Mouse (Mus musculus) liver (tissue): ENCODE measurements around the gene Slc38a10.
A peak's percentile ranks its signal among the peaks of the same experiment; 100 is the strongest.

Experiments
- DNase-seq: peaks from one replicate; pipeline ENCODE4 v3.0.0-alpha.2; 2020; ENCODE audit warnings: mixed read lengths

Slc38a10 gene

DNA sequence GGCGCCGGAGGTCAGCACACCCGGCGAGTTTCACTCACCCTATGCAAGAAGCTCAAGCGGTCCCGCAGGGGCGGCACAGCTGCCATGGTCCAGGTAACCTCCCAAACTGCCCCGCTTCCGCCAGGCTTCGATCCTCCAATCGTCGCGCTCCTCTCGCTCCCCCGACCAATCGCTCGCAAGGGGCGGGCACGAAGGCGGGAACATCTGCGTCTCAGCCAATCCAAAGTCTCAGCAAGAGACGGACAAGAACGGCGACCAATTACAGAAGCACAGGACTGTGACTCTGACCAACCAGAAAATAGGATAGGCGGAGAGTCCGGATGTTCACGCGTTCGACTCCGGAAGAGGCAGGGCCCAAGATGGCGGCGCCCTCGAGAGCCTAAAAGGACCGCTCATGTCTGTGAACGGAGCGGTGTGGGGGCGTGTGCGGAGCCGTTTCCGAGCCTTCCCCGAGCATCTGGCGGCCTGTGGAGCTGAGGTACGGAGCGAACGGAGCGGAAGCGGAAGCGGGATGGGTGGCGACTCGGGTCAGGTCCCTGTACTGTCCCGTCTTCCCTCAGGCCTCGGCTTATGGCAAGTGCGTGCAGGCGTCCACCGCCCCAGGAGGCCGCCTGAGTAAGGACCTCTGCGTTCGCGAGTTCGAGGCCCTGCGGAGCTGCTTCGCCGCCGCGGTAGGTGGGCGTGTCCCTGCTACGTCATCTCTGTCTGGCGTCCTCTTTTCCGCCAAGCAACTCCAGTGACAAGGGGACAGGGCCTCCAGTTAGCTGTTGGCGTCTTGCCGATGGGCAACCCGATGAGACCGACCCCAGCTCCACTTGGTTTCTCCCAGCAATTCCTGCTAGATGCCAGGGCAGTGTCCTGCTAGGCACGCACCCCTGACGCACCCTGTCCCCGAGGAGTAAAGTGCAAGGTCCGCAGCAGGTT, 52.3 kb downstream of the Slc38a10 start, which contains the start of the genes Tepsin and Ndufaf8:
Tepsin (minus strand) TSS at position 144 of the 924 bp plus-strand sequence.
Ndufaf8 (plus strand) TSS at position 341 of the 924 bp plus-strand sequence.
- peak; percentile 97 for DNase-seq

DNA sequence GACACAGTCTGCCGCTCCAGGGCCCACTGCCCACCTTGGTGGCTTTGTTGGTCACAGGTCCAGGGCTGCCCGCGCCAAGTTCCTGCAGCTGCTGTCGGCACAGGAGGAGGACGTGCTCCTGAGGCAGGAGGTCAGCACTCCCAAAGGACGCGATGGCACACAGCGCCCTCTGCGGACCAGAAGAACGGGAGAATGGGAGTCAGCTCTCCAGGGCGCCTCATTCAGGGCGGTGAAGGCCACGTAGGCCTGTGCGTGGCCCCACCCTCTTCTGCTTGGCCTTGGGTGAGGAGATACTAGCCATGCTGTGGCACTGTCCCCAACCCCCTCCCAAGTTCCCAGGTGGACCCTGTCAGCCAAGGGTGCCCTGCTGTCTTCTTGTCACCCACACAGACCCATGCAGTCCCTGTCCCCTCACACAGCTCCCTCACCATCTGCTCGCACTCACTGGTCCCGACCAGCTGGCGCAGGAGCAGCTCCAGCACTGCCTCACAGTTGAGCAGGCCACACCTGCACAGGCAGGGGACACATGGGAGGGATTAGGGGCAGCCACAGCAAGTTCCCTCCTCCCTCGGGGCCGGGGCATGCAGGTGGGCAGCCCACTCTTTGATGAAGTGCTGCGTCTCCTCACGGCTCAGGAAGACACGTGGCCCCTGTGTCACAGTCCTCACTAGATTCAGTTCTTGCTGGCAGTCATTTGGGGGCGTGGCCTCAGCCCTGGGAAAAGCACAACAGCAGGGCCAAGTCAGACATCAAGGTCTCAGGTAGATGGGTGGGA, 58.1 kb downstream of the Slc38a10 start:
- DNase-seq, result no peak

DNA sequence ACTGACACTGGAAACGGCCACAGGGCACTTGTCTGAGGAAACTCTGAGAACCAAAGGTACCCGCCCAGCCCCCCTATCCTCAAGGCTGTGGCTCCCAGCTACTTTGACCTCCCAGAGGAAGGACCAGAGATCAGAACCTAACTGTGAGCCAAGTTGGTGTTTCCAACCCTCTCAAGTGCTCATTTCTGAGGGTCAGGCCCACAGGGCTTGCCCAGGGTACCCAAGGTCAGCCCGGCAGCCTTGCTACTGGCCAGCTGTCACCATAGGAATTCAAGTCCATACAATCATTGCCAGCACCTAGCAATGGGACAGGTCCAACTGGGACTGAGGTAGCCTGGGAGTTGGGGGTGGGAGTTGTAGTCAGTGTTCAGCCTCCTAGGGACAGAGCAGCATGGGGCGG, 60.5 kb downstream of the Slc38a10 start:
- DNase-seq, result no peak

DNA sequence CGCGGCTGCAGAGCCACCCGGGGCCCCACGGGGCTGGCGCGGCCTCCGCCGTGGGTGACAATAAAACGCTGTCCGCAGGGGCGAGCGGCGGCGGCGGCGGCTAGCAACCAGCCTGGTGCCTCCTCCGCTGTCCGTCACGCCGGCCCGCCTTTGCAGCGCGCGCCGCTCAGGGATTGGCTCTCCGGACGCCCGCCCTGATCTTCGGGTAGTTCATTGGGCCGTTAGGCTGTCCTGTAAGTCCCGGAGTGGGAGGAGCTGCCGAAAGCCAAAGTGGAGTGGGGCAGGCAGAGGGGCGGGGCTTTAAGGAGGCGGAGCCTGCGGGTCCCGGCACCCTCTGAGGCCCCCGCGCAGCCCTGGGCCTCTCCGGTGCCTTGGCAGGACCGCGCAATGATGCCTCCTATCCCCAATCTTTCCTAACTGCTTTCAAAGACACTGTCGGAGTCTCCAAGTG, 64.4 kb downstream of the Slc38a10 start, which contains the start of gene Cep131:
Cep131 (minus strand) TSS at position 126 of the 451 bp plus-strand sequence.
- DNase-seq, result peak; percentile 99

DNA sequence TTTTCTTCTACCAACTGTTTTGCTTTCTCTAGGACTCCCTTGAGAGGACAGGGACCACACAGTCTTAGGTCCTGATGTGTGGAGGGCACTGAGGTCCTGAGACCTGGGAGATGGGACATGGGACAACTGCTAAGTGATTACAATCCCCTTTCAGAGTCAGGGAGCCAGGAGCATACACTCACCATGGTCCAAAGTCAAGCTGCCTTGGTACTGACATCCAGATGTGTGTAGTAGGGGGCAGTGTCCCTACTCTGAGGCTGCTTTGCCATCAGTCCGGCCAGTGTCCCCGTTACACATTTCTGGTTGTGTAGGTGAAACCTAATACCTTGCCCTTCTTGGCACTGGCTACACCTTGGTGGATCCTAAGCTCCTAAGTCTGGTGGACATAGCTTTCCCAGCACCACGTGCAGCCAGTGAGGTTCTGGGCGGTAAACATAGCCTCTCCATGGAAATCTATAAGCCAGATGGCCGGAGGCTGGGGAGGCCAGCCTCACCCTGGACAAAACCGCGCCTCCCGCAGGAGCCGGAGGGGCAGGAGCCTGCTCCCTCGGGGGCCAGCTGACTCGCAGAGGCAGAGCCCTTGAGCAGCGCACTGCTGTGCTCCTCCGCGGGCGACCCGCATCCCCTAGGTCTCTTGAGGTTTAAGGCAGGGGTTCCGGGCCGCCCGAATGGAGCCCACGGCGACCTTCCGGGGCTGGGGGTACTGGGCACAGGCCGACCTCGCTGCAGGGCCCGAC, 65.1 kb downstream of the Slc38a10 start:
- DNase-seq, result peak; percentile 55

DNA sequence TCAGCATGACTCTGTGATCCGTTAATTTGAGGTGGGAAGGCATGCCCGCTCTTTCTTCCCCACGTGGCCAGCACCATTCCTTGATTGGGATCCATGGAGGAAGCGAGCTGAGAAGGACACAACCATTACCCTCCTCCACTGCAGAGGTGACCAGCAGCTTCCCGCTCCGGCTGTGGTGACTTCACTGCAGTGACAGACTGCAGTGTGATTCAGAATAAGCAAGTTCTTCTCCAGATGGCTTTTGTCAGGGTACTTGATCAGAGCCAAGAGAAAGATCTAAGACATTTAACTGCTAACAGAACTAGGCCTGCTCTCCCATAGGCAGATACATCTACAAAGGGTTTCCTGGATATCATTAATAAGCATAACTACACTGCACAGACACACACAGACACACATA, 70.9 kb downstream of the Slc38a10 start:
- DNase-seq, result no peak

DNA sequence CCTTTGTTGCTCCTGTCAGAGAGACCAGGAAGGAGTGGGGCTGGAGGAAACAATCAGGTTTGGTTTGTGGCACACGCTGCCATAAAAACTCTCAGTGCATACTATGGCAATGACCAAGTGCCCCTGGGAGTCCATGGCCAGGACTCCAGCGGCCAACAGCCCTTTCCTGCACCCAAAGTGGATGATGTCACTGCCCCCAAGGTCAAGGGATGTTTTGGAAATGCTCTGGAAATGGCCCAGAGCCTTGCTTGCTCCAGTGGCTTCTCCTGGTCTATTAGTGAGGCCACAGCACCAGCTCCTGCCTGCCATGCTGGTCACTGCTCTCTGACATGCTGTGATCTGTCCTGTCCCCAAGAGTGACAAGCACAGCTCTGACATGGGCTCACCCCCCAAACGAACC, 75.0 kb downstream of the Slc38a10 start:
- DNase-seq, result no peak

DNA sequence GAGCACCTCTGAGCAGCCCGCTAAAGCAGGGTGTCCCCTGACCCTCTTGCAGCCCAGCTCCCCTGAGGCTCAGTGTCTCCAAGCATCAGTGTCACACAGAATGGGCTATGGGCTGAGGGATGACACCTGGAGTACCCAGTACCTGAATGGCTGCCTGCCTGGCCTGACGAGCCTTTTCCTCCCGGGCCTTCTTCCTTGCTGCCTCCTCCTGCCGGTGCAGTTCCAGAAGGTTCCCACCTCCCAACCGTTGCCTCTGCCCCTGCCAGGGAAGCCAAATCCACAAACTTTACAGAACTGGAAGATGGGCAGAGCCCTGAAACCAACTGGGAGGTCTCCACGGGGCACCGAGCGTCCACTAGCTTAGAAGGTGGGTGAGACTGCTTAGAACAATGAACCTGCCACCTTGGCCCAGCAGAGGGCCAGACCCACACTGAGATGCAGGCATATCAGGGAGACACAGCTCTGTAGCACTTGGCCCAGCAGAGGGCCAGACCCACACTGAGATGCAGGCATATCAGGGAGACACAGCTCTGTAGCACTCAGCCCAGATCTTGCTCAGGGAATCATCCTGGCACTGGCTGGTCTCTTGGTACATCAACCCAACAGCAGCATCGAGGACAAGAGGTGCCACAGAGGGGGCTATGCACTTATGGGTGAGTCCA, 78.0 kb downstream of the Slc38a10 start:
- DNase-seq, result no peak

DNA sequence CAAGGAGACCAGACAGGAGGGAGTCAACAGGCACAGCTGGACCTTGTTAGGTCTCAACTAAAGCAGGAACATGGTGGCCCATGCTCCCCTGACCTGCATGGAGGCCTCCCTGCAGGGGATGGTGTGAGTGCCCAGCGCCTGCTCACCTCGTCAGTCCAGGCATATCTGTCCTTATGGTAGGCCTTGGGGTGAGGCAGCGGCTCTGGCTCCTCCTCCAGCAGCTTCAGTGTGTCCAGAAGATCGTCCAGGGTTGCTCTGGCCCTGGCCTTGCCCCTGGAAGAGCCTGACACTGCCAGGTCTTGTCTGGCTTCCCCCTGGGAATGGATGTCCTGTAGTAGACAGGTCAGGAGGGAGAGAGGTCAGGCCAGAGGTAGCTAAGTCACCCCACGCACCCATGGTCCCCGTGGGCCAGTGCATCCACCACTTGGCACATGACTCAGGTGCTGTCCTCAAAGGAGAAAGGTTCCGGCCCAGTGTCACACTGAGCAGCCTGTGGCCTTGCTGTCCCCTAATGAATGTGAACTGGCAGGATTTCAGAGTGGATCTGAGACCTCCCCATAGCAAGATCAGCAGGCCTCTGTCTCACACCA, 79.3 kb downstream of the Slc38a10 start:
- no peak for DNase-seq

DNA sequence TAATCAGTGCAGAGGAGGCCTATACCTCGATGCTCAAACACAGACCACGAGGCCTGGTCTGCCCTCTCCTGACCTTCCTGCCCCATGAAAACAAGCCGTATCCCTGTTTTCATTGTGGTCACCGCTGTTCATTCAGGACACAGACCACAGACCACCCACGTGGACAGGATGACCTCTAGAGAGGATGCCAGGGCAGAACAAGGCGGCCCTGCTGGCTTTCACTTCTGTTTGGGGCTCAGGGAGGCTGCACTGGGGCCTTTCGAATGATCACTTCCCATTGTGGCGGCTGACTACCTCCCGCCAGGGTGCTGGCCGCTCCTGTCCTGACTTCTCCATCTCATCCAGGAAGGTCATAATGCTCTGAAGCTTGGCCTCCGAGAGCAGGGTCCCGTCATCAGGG, 80.1 kb downstream of the Slc38a10 start:
- DNase-seq, result no peak

DNA sequence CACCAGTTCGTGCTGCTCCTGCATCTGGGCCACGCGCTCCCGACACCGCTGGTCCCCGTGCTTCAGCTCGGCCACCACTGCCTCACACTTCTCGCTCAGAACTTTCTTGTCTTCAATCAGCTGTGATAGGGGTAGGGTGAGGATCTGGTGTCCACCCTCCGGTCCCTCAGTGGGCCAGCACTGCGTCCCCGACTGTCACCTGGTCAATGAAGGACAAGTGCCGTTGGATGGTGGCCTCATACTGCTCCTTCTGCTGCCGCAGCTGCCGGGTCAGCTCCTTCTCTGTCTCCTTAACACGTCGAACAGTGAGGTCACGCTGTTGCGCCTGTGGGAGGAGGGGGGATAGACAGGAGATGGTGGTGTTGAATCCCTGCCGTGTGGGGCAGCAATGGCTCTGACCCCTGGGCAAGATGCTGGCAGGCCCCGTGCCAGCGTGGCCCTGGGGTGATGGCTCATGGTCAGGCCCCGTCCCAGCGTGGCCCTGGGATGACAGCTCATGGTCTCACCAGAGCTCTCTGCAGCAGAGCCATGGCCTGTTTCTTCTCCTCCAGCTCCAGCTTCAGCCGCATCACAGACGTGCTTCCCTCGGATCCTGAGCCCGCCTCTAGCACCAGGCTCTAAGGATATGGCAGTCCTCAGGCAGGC, 80.7 kb downstream of the Slc38a10 start:
- DNase-seq, result no peak

DNA sequence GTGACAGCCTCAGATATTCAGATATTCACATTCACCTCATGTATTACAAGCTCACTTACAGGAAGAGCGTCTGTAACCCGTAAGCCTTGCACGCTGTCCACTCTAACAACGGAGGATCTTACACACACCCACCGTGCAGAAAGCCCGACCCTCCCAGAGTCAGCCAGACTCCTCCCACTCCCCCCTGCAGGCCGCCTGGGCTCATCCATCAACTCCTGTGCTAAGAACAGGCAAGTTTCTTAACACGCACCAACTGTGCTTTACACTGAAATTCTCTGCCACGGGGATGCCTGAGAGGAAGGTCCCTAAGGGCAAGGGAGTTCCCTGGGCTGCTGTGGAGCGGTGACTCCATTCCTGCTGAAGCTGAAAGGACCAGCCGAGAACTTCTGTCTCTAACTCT, 81.9 kb downstream of the Slc38a10 start:
- DNase-seq, result no peak

DNA sequence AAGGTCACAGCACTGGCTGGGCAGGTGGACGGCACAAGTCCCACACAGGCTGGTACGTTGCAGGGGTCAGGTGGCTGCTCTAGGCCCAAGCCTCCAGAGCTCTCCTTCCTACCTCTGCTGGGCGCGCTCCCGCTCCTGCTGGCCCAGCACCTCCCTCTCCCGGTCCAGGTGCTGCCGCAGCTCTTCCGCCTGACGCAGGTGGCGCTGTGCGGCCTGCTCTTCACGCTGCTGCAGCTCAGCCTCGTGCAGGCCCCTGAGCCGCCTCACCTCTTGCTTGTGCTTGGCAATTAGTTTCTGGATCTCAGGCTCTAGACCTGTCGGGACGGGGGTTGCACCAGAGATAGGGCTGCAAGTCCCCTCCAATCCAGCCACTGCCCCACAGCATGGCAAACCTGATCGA, 83.3 kb downstream of the Slc38a10 start:
- DNase-seq, result no peak

DNA sequence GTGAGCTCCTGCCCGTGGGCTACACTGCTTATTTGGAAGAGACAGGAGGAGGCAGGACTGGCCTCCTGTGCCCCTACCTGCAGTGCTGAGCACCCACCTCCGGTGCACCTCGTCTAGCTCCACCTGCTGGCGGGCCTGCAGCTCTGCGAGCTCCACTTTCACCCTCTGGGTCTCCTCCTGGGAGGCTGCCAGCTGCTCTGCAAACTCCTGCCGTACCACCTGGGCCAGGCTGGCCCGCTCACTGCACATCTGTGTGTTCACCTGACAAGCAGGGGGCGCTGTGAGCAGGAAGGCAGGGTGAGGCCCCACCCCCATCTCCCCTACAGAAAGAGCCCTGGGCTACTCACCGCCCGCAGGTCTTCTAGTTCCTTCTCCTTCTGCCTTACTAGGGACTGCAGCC, 85.9 kb downstream of the Slc38a10 start:
- peak; percentile 62 for DNase-seq

DNA sequence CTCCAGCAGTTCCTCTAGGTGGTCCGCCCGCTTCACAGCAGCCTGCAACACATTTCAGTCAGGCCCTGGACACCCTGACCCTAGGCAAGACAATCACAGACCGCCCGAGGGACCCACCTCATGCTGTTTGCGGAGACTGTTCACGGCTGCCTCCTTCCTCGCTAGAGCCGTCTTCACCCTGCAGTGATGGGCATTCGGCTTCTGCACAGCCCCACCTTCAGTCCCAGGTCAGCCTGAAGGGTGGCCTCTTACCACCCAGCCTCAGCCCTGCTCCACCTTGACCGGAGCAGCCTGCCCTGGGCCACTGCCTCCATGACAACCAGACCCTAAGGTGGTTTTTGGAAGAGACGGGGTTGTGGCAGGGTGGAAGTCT, 86.5 kb downstream of the Slc38a10 start:
- no peak for DNase-seq

DNA sequence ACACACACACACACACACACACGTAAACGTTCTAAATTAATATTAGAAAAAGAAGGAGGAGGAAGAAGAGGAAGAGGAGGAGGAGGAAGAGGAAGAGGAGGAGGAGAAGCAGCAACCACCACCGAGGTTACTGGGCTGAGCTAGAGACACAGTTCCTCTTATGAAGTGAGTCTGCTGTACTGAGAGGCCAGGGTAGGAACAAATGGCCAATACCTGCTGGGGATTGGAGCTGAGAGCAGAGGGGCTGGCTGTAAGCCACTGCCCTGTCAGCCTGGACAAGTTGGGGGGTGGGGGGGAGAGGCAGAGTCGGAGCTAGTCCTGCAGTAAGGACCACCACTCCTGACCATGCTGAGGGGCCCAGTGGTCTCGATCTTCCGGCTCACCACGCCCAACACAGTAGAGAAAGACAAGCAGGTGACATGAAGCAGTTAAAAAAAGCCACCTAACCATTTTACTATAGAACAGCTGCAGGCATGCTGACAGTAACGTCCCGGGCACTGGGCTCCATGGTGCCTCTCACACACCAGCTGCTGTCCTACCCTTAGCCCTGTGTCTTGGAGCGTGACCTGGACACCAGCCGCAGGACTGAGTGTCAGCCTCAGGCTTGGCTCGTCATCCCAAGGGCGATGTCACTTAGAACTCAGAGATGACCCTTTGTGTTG, 87.0 kb downstream of the Slc38a10 start:
- no peak for DNase-seq

DNA sequence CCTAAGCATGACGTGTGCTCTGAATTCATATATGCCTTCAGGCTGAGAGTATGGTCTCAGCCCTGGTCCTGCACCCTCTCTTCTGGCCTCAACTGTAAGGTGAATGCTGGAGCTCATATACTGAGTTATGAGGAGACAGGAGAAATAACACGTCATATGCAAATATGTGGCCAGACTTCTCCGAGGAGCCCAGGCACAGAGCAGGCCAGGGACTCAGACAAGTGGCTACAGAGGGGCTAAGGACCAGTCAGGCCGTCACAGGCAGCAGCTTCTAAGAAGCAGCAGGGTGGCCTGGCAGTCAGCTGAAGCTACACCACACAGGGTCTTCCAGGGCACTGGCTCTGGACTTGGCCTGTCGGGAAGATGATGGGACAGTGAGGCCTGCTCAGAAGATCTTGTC, 87.8 kb downstream of the Slc38a10 start:
- no peak for DNase-seq

DNA sequence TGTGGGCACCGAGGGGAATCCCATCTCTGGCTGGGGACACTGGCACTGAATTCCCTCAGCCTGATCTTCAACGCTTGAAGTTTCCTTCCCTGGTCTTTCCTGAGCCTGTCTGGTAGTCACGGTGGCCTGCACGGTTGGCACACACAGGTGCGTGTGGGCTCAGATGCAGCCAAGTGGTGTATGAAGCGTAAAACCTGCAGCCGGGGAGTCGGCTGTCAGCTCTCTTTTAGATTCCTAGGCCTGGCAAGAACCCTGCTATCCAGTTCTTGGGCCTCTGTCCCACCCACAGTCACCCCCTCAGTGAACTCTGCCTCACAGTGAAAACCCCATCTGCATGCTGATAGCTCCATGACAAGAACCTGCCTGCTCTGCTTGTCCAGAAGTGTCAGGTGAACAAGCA, 90.5 kb downstream of the Slc38a10 start:
- no peak for DNase-seq

DNA sequence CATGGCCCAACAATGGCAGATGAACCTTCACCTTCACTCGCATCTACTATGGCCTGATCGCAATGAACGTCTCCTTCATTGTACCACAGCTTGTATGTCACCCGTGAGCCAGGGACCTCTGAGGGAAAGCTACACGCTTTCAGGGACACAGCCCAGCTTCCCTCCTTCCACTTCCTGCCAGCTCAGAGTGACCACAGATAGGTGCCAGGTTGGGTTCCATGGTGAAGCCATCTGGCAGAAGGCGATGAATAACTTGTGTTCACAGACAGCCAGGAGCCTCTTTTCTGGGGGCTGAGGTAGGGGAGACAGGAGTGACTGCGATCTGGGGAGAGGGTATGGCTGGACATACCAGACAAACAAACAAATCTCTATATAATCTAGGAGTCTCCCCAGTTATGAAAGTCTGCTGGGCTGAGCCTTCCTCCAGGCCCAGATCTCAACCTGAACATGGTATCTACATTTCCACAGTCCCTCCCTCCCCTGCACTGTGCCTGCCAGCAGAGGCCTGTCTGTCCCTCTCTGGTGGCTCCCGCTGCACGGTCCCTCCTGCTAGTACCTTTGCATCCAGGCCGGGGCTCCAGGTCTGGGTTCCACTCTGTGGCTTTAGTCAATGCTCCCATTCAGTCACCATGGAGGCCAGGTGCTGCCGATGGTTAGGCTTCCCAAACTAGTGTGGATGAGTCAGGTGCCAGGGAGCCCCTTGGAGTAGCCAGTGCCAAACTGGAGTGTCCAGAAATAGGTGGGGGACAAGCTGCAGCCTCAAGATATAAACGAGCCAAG, 95.0 kb downstream of the Slc38a10 start:
- DNase-seq, result no peak
